Mouse (Mus musculus) forebrain, embryonic 15.5 days (tissue): ENCODE measurements around the gene Tspear. TPM values are rescaled to one million over a fixed set of nuclear protein-coding genes. Genes with fewer than 3 reads are reported as not detected.
A peak's percentile ranks its signal among the peaks of the same experiment; 100 is the strongest.

Experiments used
- microRNA counts: library from miRNA; unstranded; fragments of <30 nt; microRNA quantifications from one replicate; lab custom pipeline; 2016
- microRNA-seq: library from miRNA; unstranded; fragments of <30 nt; microRNA quantifications from one replicate; pipeline ENCODE4, GENCODE M21; 2016
- polyA plus RNA-seq: library from polyadenylated mRNA; unstranded; fragments of >200 nt; fragmentation: Nextera tagmentation; extraction: Ambion mirVana; gene quantifications from 2 replicates; pipeline ENCODE4 v1.2.1, GENCODE M21; 2015

The Tspear gene
- polyA plus RNA-seq, 1 experiment from 2014 or later: 0.52 TPM

MicroRNAs encoded within 50 kb of the gene (microRNA counts, 519-probe panel; counts per million panel counts)
- microRNA mmu-miR-1930 (lab: Ali Mortazavi, UCI): not detected

Small RNA genes within 50 kb of the gene (microRNA-seq; reads per million reads assigned to microRNA genes)
- gene Mir1930: 13.2 reads per million, percentile 28 among the genes with 10 or more reads in this experiment

Other genes starting within 250 kb of the Tspear start
- 43.0 and 44.2 TPM in 2 replicates for gene Fam207a, start 170.8 kb upstream of the Tspear start, polyA plus RNA-seq
- 0.65 and 0.87 TPM in 2 replicates for gene Itgb2, start 156.3 kb upstream of the Tspear start, polyA plus RNA-seq
- 67.5 and 71.0 TPM in 2 replicates for gene Pttg1ip, start 104.8 kb upstream of the Tspear start, polyA plus RNA-seq
- 318 and 322 TPM in 2 replicates for gene Sumo3, start 80.5 kb upstream of the Tspear start, polyA plus RNA-seq
- gene Gm49325, start 80.4 kb upstream of the Tspear start, polyA plus RNA-seq: 4.2 and 8.6 TPM in 2 replicates
- 108 and 117 TPM in 2 replicates for gene Ube2g2, start 64.3 kb upstream of the Tspear start, polyA plus RNA-seq
- not detected in 2 replicates for gene Gm19402, start 4.2 kb downstream of the Tspear start, polyA plus RNA-seq
- not detected in 2 replicates for gene Gm9508, start 10.7 kb downstream of the Tspear start, polyA plus RNA-seq
- gene Gm10272, start 20.1 kb downstream of the Tspear start, polyA plus RNA-seq: not detected in 2 replicates
- not detected in 2 replicates for gene Gm10024, start 24.9 kb downstream of the Tspear start, polyA plus RNA-seq
- gene Gm10142, start 29.2 kb downstream of the Tspear start, polyA plus RNA-seq: not detected in 2 replicates
- gene Krtap12-1, start 34.0 kb downstream of the Tspear start, polyA plus RNA-seq: not detected in 2 replicates
- not detected in 2 replicates for gene Gm10100, start 39.9 kb downstream of the Tspear start, polyA plus RNA-seq
- not detected in 2 replicates for gene Gm18596, start 56.1 kb downstream of the Tspear start, polyA plus RNA-seq
- not detected in 2 replicates for gene Gm9736, start 64.8 kb downstream of the Tspear start, polyA plus RNA-seq
- gene Gm3233, start 73.1 kb downstream of the Tspear start, polyA plus RNA-seq: not detected in 2 replicates
- gene Gm3238, start 84.8 kb downstream of the Tspear start, polyA plus RNA-seq: not detected in 2 replicates
- gene Gm7138, start 90.4 kb downstream of the Tspear start, polyA plus RNA-seq: not detected in 2 replicates
- gene Gm3250, start 96.0 kb downstream of the Tspear start, polyA plus RNA-seq: not detected in 2 replicates
- not detected in 2 replicates for gene Gm7137, start 101.6 kb downstream of the Tspear start, polyA plus RNA-seq
- gene Gm9639, start 108.5 kb downstream of the Tspear start, polyA plus RNA-seq: not detected in 2 replicates
- gene Gm19668, start 112.6 kb downstream of the Tspear start, polyA plus RNA-seq: not detected in 2 replicates
- gene Gm9507, start 125.3 kb downstream of the Tspear start, polyA plus RNA-seq: not detected in 2 replicates
- gene Gm2696, start 128.1 kb downstream of the Tspear start, polyA plus RNA-seq: not detected in 2 replicates
- gene Krtap10-4, start 140.5 kb downstream of the Tspear start, polyA plus RNA-seq: not detected in 2 replicates
- gene Krtap10-10, start 149.4 kb downstream of the Tspear start, polyA plus RNA-seq: not detected in 2 replicates
- not detected in 2 replicates for gene Gm36176, start 160.2 kb downstream of the Tspear start, polyA plus RNA-seq
- gene Gm10318, start 166.3 kb downstream of the Tspear start, polyA plus RNA-seq: not detected in 2 replicates
- gene Gm3285, start 175.4 kb downstream of the Tspear start, polyA plus RNA-seq: not detected in 2 replicates
- gene Lrrc3, start 216.0 kb downstream of the Tspear start, polyA plus RNA-seq: 11.1 and 11.3 TPM in 2 replicates